Mouse (Mus musculus) ovary, postnatal 10 days (tissue): ENCODE data around the gene Nme2.
"Not testable (repeated sequence)": the region's sequence is repeated elsewhere in the genome, so short reads cannot be mapped to it uniquely, and the experiment has no call there.

Experiments used
- DNase-seq: peaks from one replicate; pipeline ENCODE4 v3.0.0; 2022; ENCODE audit warnings: low spot score

Gene Nme2

GRCm38 (mm10) chr11:93967381-93967780, 11.3 kb upstream of the Nme2 start:
- DNase-seq: no peak

GRCm38 (mm10) chr11:93965391-93965790, 9.3 kb upstream of the Nme2 start:
- no peak for DNase-seq

GRCm38 (mm10) chr11:93963013-93963412, 7.0 kb upstream of the Nme2 start:
- no peak for DNase-seq

- no peak for DNase-seq
Observed at GRCm38 (mm10) chr11:93961482-93961881, 5.4 kb upstream of the Nme2 start.

- no peak for DNase-seq
Observed at GRCm38 (mm10) chr11:93957746-93958145, 1.7 kb upstream of the Nme2 start.

GRCm38 (mm10) chr11:93957031-93957555, 1.0 kb upstream of the Nme2 start:
- no peak for DNase-seq

- DNase-seq: peak; percentile 77
Observed at GRCm38 (mm10) chr11:93955256-93956150, 556 bp downstream of the Nme2 start.

GRCm38 (mm10) chr11:93954738-93955255, 1.3 kb downstream of the Nme2 start:
- no peak for DNase-seq

- no peak for DNase-seq
Observed at GRCm38 (mm10) chr11:93952376-93952775, 3.7 kb downstream of the Nme2 start.

- no peak for DNase-seq
Observed at GRCm38 (mm10) chr11:93950045-93950444, 6.0 kb downstream of the Nme2 start.

GRCm38 (mm10) chr11:93948887-93949567, 7.0 kb downstream of the Nme2 start:
- no peak for DNase-seq

- no peak for DNase-seq
Observed at GRCm38 (mm10) chr11:93944986-93945385, 11.1 kb downstream of the Nme2 start.

GRCm38 (mm10) chr11:93940906-93941305, 15.2 kb downstream of the Nme2 start:
- no peak for DNase-seq

- no peak for DNase-seq
Observed at GRCm38 (mm10) chr11:93929106-93929505, 27.0 kb downstream of the Nme2 start.

- not testable (repeated sequence) for DNase-seq
Observed at GRCm38 (mm10) chr11:93915019-93915418, 41.0 kb downstream of the Nme2 start.

- no peak for DNase-seq
Observed at GRCm38 (mm10) chr11:93911603-93912002, 44.5 kb downstream of the Nme2 start.

GRCm38 (mm10) chr11:93908829-93909228, 47.2 kb downstream of the Nme2 start:
- no peak for DNase-seq

GRCm38 (mm10) chr11:93907839-93908238, 48.2 kb downstream of the Nme2 start:
- no peak for DNase-seq

- DNase-seq: no peak
Observed at GRCm38 (mm10) chr11:93906834-93907233, 49.2 kb downstream of the Nme2 start.
